Mouse (Mus musculus) layer of hippocampus, adult 11-12 months (tissue): Measurements from ENCODE around the gene Tmem30b.

Experiments used
- DNase-seq: peaks from one replicate; pipeline ENCODE4 v3.0.0; 2022; ENCODE audit warnings: low spot score

Tmem30b gene

GRCm38 (mm10) chr12:73517022-73517709 lies 29.0 kb downstream of the Tmem30b start:
- DNase-seq = peak; percentile 81

GRCm38 (mm10) chr12:73516516-73516915 lies 29.7 kb downstream of the Tmem30b start:
- DNase-seq = no peak

- DNase-seq = no peak
Observed at GRCm38 (mm10) chr12:73514722-73515121, 31.5 kb downstream of the Tmem30b start.

- DNase-seq = no peak
Observed at GRCm38 (mm10) chr12:73513958-73514357, 32.2 kb downstream of the Tmem30b start.

GRCm38 (mm10) chr12:73511467-73512047 lies 34.6 kb downstream of the Tmem30b start:
- no peak for DNase-seq

GRCm38 (mm10) chr12:73507105-73507504 lies 39.1 kb downstream of the Tmem30b start:
- peak; percentile 12 for DNase-seq

GRCm38 (mm10) chr12:73506648-73507047 lies 39.5 kb downstream of the Tmem30b start:
- DNase-seq = no peak

- no peak for DNase-seq
Observed at GRCm38 (mm10) chr12:73500689-73501326, 45.4 kb downstream of the Tmem30b start.

- DNase-seq = no peak
Observed at GRCm38 (mm10) chr12:73495172-73495571, 51.0 kb downstream of the Tmem30b start.

GRCm38 (mm10) chr12:73493929-73494530 lies 52.2 kb downstream of the Tmem30b start:
- no peak for DNase-seq
